In the genomic region with DNA sequence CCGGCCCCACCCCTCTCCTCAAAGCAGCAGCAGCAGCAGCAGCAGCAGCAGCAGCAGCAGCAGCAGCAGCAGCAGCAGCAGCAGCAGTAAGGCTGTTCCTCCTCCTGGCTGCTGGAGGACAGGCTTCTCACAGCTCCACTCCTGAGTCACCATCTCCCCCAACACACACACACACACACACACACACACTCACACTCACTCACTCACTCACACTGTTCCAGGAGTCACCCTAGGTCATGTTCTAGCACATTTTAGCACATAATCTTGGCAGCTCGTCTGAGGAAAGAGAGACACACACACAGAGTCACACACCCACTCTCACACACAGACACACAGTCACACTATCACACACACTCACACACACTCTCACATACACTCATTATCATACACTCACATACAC, we compare ENCODE assay signal across 14 mouse cellular contexts.
"Had no signal": no experiment of that assay in that cellular context is flagged by ENCODE, and none has a peak within 500 bp of the region (broad histone marks: within the 10 kb centered on the region; RNA-seq: fewer than 3 reads in every experiment).

No protein-coding gene starts in this region.

- H3K27me3 ChIP-seq: liver, embryonic 12.5 days; midbrain, embryonic 15.5 days; neural tube, embryonic 12.5 days had no signal

- H3K36me3 ChIP-seq: liver, embryonic 12.5 days; midbrain, embryonic 15.5 days; neural tube, embryonic 12.5 days had no signal

- H3K4me3 ChIP-seq: liver, embryonic 12.5 days; megakaryocyte, embryonic 14.5 days; midbrain, embryonic 15.5 days; neural tube, embryonic 12.5 days had no signal

- H3K9me3 ChIP-seq: liver, embryonic 12.5 days; megakaryocyte, embryonic 14.5 days; midbrain, embryonic 15.5 days; neural tube, embryonic 12.5 days had no signal

- DNase-seq: kidney, adult 9 months; kidney, postnatal 36 days; layer of hippocampus, adult 9-11 months; layer of hippocampus, postnatal 36 days; left cerebral cortex, postnatal 4 days; thymus, postnatal 4 days had no signal

- H3K4me2 ChIP-seq: liver, embryonic 12.5 days; midbrain, embryonic 11.5 days; midbrain, embryonic 15.5 days; neural tube, embryonic 12.5 days had no signal

- ATAC-seq: intestine, postnatal 0 days; liver, embryonic 12.5 days; midbrain, embryonic 15.5 days had no signal

- H3K9ac ChIP-seq: liver, embryonic 12.5 days; midbrain, embryonic 15.5 days; neural tube, embryonic 12.5 days had no signal

- H3K27ac ChIP-seq: kidney, postnatal 0 days; liver, embryonic 12.5 days; macrophage; midbrain, embryonic 15.5 days; neural tube, embryonic 12.5 days had no signal
